Mouse (Mus musculus) gonadal fat pad, adult 2 months (tissue): ENCODE measurements around the gene Chka. TPM values are rescaled to one million over a fixed set of nuclear protein-coding genes. Genes with fewer than 3 reads are reported as not detected.

Source experiments
- DNase-seq: peaks from one replicate; pipeline ENCODE4 v3.0.0-alpha.2; 2012; ENCODE audit warnings: low read depth
- polyA plus RNA-seq: library from polyadenylated mRNA; depleted of rRNA; stranded (reverse); fragments of >200 nt; gene quantifications from 2 replicates; pipeline ENCODE4 v1.2.3, GENCODE M21; 2012; rRNA removed

Gene Chka
- 53.3 and 55.9 TPM in 2 replicates for polyA plus RNA-seq

DNA sequence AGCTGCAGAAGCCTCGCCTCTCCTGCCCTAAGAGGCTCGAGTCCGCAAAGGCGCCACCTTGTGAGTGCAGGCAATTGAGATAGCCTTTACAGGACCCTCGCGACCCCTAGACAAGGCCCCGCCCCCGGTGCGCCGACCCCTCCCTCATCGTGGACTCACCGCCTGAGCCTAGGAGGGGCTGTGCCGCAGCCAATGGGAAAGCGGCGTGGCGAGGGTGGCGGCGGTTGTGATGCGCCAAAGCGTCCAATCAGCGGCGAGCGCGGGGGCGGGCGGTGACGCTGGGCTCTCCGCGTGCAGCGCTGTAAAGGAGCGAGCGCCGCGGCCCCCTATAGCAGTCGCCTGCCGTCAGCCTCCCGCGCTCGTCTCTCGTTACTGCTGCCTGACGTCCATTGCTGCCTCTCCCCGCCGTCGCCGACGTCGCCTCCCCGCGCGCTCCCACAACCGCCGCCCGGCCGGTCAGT lies at the start of gene Chka:
Gene Chka, plus strand, starts transcription at position 272 of the 461 bp plus-strand sequence.
- DNase-seq: no peak

DNA sequence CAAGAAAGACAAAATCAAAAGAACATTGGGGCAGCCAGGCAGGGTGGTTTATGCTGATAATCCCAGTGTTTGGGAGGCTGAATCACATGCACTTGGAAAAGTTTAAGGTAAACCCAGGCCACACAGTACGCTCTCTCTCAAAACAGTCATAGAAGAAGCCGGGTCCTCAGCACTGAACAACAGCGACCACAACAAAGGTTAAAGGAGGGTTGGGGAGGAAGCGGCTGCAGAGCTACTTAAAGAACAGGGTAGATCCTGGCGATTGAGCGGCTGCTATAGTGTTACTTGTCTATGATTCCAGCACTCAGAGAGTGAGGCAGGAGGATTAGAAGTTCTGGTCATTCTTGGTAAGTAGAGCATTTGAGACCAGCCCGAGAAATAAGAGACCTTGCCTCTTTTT lies 46.0 kb upstream of the Chka start:
- DNase-seq: no peak

DNA sequence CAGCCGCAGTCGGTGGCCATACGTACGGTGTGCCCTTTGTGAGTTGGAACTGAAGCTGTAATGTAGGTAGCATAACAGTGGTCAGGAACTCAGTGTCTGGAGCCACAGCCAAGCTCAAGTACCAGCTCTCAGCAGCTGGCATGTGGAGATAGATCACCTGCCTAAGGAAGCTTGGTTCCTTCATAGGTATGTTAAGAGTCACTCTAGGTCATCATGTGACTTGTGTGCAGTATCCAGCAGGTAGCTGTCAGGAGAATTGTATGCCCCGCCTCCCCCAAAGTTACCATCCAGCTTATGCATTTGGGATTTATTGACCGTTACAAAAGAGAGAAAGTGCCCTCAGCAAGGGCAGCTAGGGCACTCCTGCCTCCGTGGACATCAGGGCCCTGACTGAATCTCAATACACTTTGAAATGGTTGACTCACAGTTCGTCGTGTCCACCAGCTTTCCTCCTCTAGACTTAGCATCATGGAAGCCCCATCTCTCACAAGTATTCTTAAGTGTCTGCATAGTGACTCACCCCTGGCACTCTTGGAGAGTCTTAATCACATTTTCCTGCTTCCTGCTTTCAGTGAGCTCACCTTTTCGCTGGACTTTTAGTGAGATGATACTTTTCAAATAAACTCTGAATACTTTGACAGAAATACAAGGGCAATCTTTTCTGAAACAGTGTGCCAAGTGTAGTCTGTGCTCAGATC lies 40.9 kb upstream of the Chka start:
- DNase-seq: no peak

DNA sequence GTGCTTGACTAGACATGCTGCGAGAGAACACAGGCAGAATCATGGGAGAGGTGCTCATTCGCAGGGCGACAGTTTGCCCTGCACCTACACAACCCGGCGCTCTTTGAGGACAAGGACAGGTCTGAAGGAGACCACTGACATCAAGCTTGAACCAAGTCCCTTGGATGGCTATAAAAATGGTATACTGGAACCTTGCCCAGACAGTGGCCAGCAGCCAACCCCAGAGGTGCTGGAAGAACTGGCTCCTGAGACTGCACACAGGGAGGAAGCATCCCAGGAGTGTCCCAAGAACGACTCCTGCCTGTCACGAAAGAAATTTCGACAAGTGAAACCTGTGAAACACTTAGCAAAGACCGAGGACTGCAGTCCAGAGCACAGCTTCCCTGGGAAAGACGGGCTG lies 37.1 kb upstream of the Chka start:
- DNase-seq: no peak

DNA sequence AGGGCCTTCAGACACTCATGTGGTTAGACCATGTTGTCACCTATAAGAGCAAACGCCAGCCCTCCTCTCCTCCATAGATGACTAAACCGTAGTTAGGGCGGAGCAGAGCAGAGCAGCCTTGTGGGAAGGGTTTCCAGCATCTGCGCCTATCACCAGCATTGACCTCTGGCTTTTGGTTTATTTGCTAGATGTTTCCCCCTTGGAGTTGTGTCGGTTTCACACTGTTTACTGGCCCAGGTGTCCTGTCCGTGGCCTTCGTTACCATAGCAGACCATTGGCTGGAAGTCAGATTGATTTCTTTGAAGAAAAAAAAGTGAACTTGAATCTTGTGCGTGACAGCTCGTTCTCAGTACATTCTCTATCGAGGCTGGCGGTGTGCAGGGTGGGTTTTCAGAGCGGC lies 35.7 kb upstream of the Chka start:
- DNase-seq: no peak

DNA sequence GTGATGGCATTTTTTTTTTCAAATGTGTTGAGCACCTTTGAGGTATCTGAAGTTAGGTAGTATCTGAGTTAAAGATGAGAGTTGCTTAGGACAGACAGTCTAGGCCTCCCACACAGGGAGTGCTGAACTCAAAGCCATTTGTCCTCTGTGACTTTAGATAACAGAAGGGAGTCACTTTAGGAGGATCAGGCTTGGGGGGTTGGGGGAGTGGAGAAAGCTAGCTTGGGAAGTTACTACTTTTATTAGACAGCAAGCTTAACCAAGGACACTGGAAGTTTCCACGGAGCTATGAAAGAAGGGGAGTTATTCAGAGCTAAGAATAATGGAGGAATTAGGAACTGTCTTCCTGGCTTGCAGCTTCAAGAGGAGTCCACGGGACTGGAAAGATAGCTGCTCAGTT lies 32.5 kb upstream of the Chka start:
- no peak for DNase-seq

DNA sequence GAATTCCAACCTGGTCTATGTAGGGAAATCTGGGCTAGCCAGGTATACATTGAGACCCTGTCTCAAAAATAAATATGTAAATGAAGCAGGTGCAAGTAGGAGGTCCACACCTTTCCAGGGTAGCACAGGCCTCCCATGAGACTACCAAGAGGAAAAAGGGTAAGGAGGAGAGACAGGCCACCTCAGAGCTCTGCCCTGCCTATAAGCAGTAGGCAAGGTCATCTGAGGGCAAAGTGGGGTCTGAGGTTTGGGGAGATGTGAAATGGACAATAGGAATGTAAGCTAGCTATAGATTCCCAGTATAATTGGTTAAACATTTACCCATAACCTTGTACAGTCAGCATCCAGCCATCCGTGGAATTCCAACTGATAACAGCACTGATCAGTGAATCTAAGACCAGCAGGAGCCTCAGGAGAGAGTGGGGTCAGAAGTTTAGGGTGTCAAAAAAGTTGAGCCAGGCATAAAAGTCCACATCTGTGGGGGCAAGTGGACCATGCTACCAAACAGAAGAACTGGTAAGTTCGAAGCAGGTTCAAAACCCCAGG lies 31.6 kb upstream of the Chka start:
- no peak for DNase-seq

- DNase-seq: no peak
These were observed 26.5 kb upstream of the Chka start for GRCm38 (mm10) chr19:3825044-3825443.

DNA sequence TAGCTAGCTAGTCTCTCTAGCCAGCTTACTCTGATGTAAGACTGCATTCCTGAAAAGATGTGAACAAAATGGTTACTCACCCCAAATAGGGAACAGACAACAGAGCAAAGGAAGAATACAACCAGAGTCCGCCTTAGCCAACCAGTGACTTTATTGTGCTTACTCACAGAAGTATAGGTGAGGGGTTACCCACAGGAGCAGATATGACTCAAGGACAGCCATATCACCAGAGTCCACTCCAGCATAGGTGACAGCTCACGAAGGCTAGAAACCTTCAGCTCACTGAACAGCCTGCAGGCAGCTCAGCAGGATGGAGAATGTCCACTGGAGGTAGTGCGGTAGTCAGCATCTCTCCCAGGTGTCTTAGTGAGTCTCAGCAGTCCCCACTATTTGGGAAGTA lies 21.7 kb upstream of the Chka start:
- no peak for DNase-seq

- DNase-seq: no peak
These were observed 19.9 kb upstream of the Chka start for GRCm38 (mm10) chr19:3831716-3832115.

DNA sequence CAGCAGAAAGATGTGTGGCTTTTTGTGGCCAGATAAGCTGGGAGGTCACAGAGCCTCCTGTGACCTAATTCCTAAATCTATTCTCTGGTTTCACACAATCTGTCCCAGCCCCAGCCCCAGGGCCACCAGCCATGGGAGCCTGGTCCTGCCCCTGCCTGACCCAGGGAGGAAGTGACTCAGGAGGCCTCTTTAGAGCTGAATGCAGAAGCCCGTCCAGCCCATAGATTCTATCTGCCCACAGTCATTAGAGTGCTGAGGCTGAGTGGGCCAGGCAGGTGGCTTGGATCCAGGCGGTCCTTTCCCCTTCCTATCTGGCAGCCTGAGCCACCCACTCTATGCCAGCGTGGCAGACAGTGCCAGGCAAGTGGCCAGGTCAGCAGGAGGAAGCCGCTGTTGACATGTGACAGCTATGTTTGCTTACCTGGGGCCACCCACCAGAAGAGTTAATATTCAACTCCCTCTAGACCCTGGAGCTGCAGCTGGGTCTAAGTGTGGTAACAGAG lies 18.7 kb upstream of the Chka start:
- DNase-seq: no peak

GRCm38 (mm10) chr19:3834301-3834700 lies 17.3 kb upstream of the Chka start:
- no peak for DNase-seq

DNA sequence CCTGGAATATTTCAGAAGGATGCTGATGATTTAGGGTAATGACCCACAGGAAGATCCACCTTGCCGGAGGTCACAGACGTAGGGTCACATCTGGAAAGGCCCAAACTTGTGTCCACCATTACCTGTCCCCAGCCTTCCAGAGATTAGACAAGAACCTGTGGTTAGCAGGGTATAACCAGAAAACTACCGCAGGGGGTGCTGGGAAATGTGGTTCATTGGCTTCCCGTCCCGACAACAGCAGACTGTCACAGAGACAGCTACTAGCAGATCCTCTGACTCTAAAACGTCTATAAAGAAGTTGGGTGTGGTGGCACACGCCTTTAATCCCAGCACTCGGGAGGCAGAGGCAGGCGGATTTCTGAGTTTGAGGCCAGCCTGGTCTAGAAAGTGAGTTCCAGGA lies 14.8 kb upstream of the Chka start:
- DNase-seq: no peak

DNA sequence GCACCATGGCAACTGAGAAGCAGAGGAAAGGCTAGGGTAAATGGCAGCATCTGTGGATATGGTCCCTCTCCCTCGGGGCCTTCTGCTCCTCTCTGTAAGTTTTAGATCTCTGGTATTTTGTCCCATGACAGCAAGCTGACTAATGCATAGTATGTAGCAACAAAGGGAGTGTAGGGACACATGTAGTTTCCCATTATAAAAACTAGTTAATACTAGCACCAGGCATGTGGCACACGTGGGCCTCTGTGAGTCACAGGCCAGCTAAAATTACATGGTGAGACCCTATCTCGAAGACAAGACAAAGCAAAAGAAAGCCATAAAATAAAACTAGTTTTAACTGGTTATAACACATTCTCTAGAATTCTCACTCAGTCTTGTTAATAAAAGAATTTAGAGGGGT lies 12.6 kb upstream of the Chka start:
- DNase-seq: no peak

DNA sequence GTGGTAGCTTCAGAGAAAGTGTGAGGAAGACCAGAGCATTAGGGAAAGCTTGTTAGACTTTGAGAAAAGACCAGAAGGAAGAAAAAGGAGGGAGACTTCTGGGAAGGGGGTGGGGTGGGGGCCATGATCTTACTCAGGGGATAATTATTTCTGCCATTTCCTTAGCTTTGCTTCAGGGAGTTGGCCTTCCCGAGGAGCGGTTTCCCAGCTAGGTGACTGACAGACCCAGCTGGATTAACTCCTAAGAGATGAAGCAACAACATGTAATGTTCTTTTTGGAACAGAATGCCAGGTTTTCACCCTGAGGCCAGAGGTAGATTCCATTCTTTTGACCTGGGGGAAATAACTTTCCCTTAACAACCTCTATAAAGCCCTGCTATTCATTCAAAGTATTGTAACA lies 11.9 kb upstream of the Chka start:
- no peak for DNase-seq

DNA sequence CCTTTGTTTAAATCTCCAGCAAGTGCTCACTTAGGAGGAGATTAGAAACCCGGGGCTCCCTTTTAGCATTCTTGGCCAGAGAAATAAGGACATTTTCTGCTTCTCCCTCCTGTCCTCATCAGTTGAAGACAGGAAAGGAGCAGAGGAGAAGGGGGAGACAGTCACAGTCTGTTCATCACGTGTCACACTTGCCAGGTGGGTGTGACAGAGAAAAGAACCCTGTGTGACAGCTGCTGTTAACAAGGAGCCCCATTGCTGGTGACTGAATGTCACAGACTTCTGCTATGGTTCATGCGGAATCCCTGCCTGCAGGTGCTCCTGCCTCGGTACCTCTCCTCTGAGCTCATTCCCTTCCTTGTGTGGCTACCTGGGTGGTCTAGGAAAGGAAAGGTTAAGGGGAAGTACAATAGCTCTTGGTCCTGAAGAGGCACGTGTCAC lies 11.3 kb upstream of the Chka start:
- DNase-seq: no peak

- DNase-seq: no peak
These were observed 10.9 kb upstream of the Chka start for GRCm38 (mm10) chr19:3840685-3841084.

DNA sequence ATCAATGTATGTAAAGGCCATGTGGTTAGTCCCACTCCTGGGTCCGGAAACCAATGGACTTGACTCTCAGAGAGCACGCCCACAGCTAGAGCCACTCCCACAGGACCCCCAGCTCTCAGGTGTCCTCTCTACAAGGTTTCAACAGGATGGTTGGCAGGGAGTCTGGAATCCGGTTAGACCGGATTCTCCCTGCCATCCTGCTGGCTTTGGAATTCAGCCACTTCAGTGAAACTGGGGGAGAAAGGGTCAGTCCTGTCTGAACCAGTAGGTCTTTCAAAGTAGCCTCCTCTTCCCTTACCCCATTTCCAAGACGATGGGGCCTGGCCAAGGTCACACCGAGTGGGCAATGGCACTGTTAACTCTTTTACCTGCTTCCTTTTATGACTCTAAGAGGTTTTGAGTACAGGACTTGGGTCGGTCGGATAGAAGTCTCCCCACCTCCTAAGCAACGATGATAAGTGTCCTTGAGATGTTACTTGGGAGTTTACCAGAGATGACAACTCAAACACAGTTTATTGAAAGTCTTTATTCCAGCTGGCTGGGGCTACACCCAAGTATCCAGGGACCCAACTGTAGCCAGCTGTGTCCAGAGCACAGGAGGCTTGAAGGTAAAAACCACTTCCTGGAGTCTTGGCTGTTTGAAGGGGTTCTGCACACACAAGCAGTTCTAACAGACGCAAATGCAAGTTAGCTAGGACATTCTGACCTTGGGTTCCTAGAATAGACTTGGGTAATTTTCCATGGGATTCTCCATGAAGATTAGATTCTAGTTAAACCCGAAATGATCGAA lies 9.0 kb upstream of the Chka start:
- no peak for DNase-seq

GRCm38 (mm10) chr19:3843629-3844028 lies 7.9 kb upstream of the Chka start:
- no peak for DNase-seq

DNA sequence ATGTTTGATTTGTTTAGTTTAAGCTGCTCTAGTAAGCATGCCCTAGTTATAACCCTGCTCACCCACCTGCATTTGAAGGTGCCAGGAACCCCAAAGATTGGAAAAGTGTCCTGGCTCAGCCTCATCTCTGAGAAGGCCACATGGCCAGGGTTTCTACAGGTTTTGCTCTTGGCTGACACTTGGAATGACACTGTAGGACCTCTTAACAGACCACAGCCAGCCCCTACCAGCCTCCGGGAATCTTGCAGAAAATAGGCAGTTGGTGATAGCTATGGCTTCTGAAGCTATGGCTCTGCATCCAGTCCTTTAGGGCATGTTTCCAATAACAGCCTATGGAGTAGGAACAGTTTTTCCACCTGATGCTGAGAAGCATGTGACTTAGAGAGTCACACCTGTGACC lies 6.7 kb upstream of the Chka start:
- no peak for DNase-seq

DNA sequence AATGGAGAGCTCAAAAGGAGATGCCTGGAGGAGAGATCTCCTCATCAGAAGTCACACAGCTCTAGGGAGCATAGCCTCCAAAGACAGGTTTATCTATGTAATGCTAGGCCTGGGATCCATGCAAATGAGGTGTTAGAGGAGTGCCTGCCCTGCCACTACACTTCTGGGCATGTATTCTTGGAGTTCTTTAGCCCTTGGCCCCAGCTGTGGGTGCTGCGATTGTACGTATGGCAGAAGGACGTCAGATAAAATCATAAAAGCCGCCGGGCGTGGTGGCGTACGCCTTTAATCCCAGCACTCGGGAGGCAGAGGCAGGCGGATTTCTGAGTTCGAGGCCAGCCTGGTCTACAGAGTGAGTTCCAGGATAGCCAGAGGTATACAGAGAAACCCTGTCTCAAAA lies 6.2 kb upstream of the Chka start:
- DNase-seq: no peak

GRCm38 (mm10) chr19:3845803-3846406 lies 5.7 kb upstream of the Chka start:
- DNase-seq: no peak
